Mouse (Mus musculus) brain, embryonic 14.5 days (tissue): ENCODE measurements at regions not wholly inside any gene's neighbourhood (a gene's known extent, or its start where the extent isn't known, plus 50 kb on each side); places are given as distances from the start of the nearest gene placed in this dataset.

Source experiments
- DNase-seq: peaks from one replicate; pipeline ENCODE4 v3.0.0-alpha.2; 2011; ENCODE audit warnings: low read depth
- CTCF ChIP-seq: fragments of 200-500 bp; IDR thresholded peaks from 2 replicates; pipeline ENCODE4 v1.5.1; 2012; ENCODE audit warnings: inconsistent platforms, mild to moderate bottlenecking, moderate library complexity, borderline replicate concordance; ENCODE audit not compliant: insufficient read depth, insufficient read length; ENCODE audit errors: extremely low read depth
- POLR2A ChIP-seq: fragments of 200-500 bp; IDR thresholded peaks from 2 replicates; pipeline ENCODE4 v1.6.1; 2012; ENCODE audit warnings: mild to moderate bottlenecking, inconsistent platforms, borderline replicate concordance; ENCODE audit not compliant: poor library complexity, insufficient read depth, insufficient read length, severe bottlenecking; ENCODE audit errors: extremely low read depth

DNA sequence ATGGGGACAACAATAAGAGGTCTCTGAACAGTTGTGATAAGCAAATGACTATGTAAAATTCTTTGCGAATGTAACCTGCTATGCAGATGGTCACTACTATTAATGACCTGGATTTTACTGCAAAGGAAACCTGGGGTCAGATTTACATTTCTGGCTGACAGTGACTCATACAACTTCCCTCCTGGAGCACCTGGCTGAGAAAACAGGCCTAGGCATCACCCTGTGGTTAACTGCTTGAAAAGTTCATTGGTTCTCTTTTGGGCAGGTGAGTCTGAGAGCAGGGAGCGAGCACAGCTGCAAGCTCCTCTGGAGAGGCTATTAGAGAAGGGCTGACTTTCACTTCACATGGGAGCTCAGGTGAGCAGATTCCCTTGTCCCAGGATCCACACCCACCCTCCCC is 185.2 kb upstream of the Lpp start:
- no peak for TF ChIP-seq POLR2A
- TF ChIP-seq CTCF: no peak
- DNase-seq: no peak

DNA sequence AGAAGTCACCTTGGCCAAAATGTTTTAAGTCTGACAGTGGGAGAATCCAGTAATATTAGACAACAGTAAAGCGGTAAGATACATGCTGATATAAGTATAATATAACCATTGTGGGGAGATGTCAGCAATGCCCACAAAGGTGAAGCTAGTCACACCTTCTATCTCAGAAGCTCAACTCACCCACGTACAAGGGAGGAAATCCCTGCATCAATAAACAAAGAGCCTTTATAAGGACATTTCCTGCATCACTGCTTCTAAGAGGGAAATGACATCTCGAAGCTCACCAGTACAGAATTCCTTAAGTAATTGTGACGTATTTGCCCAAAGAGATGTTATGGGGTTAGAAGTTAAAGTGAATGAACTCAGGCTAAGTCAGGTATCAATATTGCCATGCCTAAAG is 186.3 kb upstream of the Lpp start:
- no peak for TF ChIP-seq CTCF
- TF ChIP-seq POLR2A: no peak

GRCm38 (mm10) chr16:24206461-24206861 is 186.8 kb upstream of the Lpp start:
- TF ChIP-seq POLR2A (no peak), CTCF (no peak)

More for the DNA sequence above, 186.3 kb upstream of the Lpp start:
- no peak for DNase-seq

DNA sequence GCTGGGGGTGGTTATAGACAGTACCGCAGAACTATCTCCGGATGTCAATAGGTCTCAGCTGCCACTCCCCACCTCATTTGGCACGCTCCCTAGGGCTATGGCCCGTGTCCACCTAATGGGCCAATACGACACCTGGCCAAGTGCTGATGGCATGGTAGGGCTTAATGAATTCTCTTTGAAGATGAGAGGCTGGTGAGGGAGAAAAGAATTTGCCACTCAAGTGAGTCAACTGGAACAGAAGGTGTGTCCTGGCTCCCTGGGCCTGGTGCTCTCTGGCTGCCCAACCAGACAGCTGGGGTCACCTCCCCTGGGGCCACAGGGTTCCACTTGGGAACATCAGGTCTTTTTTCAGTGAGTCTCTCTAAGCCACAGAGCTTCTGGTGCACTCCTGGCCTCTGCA is 187.7 kb upstream of the Lpp start:
- no peak for DNase-seq
- TF ChIP-seq POLR2A (no peak), CTCF (no peak)

More at GRCm38 (mm10) chr16:24206461-24206861, 186.8 kb upstream of the Lpp start:
- DNase-seq: no peak

GRCm38 (mm10) chr16:24204064-24204730 is 189.1 kb upstream of the Lpp start:
- no peak for DNase-seq
- TF ChIP-seq POLR2A (no peak), CTCF (no peak)

- DNase-seq: no peak
- TF ChIP-seq POLR2A (no peak), CTCF (no peak)
These were observed 190.7 kb upstream of the Lpp start for GRCm38 (mm10) chr16:24202653-24203052.

DNA sequence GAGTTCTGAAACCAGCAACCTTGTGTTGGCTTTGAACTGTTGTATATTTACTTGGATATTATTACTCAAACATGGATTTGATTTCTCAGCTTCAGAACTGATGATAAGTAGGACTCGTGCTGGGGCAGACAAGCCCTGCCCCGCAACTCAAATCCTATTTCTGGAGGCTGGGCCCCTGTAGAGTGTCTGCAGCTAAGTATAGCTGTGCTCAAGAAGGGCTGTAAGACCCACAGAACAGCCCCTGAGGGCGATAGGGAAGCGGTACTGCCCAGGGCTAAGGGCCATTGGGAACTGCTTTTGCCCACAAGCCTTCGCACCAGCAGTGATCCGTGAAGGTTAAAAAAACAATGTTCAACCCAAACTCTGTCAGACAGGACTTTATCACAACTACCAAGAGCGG is 191.9 kb upstream of the Lpp start:
- TF ChIP-seq POLR2A (no peak), CTCF (no peak)
- DNase-seq: no peak

DNA sequence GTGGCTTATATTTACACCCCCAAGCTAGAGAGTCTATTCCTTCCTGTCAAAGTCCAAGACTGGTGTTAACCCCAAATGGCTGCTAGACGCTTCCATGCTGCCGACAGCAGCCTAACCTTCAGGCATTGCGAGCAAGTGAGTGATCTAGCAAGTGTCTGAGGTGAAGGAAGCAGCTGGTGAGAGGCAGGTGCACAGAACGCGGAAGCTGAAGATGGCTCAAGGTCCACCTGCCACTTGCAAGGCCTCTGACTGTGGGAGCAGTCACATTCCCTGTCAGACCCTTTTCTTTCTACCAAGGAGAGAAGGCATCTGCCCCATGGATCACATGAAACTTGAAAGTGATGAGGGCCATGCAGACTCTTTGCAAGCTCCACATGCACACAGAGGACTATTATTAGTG is 193.1 kb upstream of the Lpp start:
- no peak for DNase-seq
- TF ChIP-seq CTCF (no peak), POLR2A (no peak)

DNA sequence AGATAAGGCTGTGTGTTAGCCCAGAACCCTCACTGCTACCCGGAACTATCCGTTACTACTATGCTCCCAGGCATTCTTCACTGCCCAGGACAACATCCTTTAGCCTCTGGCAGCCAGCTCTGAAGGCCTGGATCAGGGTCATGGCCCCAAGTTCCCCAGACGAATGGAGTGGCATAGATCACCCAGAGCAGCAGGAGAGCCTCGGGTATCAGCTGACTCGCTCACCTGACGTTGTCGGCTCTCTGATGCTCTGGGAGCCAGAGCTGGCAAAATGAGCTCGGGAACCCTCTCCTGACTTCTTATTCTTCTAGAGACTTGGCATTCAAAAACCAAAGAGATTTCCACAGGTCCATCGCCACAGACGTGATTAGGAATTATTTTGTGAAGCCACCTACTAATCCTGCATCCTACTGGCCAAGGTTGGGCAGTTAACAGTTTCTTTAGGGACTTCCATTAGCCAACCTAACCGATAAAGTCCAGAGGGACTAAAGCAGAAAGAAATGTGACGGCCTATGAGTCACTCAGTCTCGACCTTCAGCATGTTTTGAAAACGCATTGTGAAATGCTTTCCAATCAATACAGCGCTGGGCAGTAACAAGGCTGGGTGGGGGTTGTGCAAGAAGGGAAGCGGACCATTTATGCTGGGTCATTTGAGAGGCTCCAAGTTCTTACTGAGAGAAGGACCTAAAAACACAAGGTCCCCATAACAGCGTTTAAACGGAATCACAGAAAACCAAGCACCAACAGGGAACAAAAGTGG is 193.7 kb upstream of the Lpp start:
- TF ChIP-seq POLR2A (no peak), CTCF (no peak)
- no peak for DNase-seq

GRCm38 (mm10) chr16:24198291-24198690 is 195.0 kb upstream of the Lpp start:
- no peak for DNase-seq
- TF ChIP-seq CTCF: no peak
- no peak for TF ChIP-seq POLR2A

DNA sequence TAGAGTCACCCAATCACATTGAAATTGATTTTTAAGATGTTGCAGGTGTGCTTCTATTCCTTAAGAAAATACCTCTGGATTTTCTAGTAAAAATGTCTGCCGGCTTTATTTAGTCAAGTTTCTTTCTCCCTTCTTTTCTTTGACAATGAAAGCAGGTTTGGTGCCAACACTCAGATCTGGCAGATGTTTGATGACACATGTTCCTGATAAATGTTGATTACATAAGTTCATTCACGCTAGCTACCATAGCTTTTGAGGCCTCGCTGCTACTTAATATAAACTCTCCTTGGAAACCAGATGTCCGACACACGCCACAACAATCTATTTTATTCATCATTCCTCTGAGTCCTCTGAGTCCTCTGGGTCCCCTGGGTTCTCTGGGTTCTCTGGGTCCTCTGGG is 195.7 kb upstream of the Lpp start:
- TF ChIP-seq POLR2A (no peak), CTCF (no peak)

GRCm38 (mm10) chr16:24193945-24194344 is 199.4 kb upstream of the Lpp start:
- peak; percentile 14 for DNase-seq
- TF ChIP-seq CTCF (no peak), POLR2A (no peak)

More for the DNA sequence above, 195.7 kb upstream of the Lpp start:
- DNase-seq: no peak
